Mouse (Mus musculus): ENCODE measurements around the gene Tcp11.

GRCm38 (mm10) chr17:28124368-28124767 is 43.9 kb upstream of the Tcp11 start:
- no peak for TF ChIP-seq CTCF (IDR thresholded peaks at IDR 0.05; ENCODE audit: low read depth)
- TF ChIP-seq EP300 (IDR thresholded peaks at IDR 0.05; ENCODE audit: low read depth): no peak

All from heart, postnatal 0 days (tissue).